Mouse (Mus musculus) stomach, postnatal 0 days (tissue): Measurements from ENCODE around the gene Cdca7. TPM values are rescaled to one million over a fixed set of nuclear protein-coding genes. Genes with fewer than 3 reads are reported as not detected.

Experiments
- ATAC-seq: fragments of 200-750 bp; cut with Nextera tagmentation; 2 replicates; pipeline ENCODE4 v1.8.0; 2017; ENCODE audit not compliant: low FRiP score, low TSS enrichment
- DNase-seq: peaks from one replicate; pipeline ENCODE4 v3.0.0-alpha.2; 2016; ENCODE audit warnings: low spot score
- H3K27ac ChIP-seq: fragments of 300-500 bp; sonication (generic); replicated peaks from 2 replicates; pipeline ENCODE4 v1.5.1; 2014; ENCODE audit warnings: mild to moderate bottlenecking, control low read depth
- H3K27me3 ChIP-seq: fragments of 300-500 bp; sonication (generic); 2 replicates; pipeline ENCODE4 v1.6.1; 2014; ENCODE audit warnings: low read length; ENCODE audit not compliant: control insufficient read depth, insufficient read depth
- H3K36me3 ChIP-seq: fragments of 300-500 bp; sonication (generic); 2 replicates; pipeline ENCODE4 v1.6.1; 2014; ENCODE audit warnings: low read length, mixed read lengths; ENCODE audit not compliant: control insufficient read depth, insufficient read depth
- H3K4me1 ChIP-seq: fragments of 300-500 bp; sonication (generic); replicated peaks from 2 replicates; pipeline ENCODE4 v1.6.1; 2014; ENCODE audit warnings: antibody characterized with exemption; ENCODE audit not compliant: control insufficient read depth, insufficient read depth
- H3K4me2 ChIP-seq: fragments of 300-500 bp; sonication (generic); replicated peaks from 2 replicates; pipeline ENCODE4 v1.6.1; 2014; ENCODE audit warnings: low read depth, mild to moderate bottlenecking, control low read depth, moderate library complexity
- H3K4me3 ChIP-seq: fragments of 300-500 bp; sonication (generic); 2 replicates; pipeline ENCODE4 v1.5.1; 2014; ENCODE audit warnings: low read depth, low read length, control low read depth
- H3K9ac ChIP-seq: fragments of 300-500 bp; sonication (generic); 2 replicates; pipeline ENCODE4 v1.6.1; 2014; ENCODE audit warnings: mild to moderate bottlenecking, low read length, control low read depth, mixed read lengths
- H3K9me3 ChIP-seq: fragments of 300-500 bp; sonication (generic); 2 replicates; pipeline ENCODE4 v1.6.1; 2016; ENCODE audit warnings: low read length; ENCODE audit not compliant: control insufficient read depth
- CTCF ChIP-seq: IDR thresholded peaks from 2 replicates; pipeline ENCODE4 v1.5.1; 2016; ENCODE audit warnings: antibody characterized with exemption, low read depth, mild to moderate bottlenecking, moderate library complexity
- EP300 ChIP-seq: optimal IDR thresholded peaks from 2 replicates; pipeline ENCODE3; 2016; ENCODE audit warnings: antibody characterized with exemption
- WGBS: fragments of 180-500 bp; shearing (Covaris S2); extraction: QIAGEN DNeasy Blood & Tissue Kit; methylation state at CpG from one replicate; pipeline ENCODE4 v1.1.7; 2014; 5-methylcytosine and 5-hydroxymethylcytosine counted together
- polyA plus RNA-seq: library from polyadenylated mRNA; unstranded; fragments of >200 nt; fragmentation: Nextera tagmentation; extraction: Ambion mirVana; gene quantifications from 2 replicates; pipeline ENCODE4 v1.2.1, GENCODE M21; 2015

The Cdca7 gene
- polyA plus RNA-seq, 1 experiment from 2014 or later = 42.7 TPM

GRCm38 (mm10) chr2:72443960-72444359 lies 32.0 kb upstream of the Cdca7 start:
- WGBS = 76% methylated on average over 3 of the region's 3 CpGs

GRCm38 (mm10) chr2:72446106-72446505 lies 29.9 kb upstream of the Cdca7 start:
- ATAC-seq (no peak), DNase-seq (no peak)
- WGBS = 85% methylated on average over 3 of the region's 3 CpGs
- Histone ChIP-seq H3K9ac (no peak overlapping the region), H3K4me1 (no peaks in the 10 kb centered on the region), H3K9me3 (no peaks in the 10 kb centered on the region), H3K4me3 (no peak overlapping the region), H3K4me2 (no peak overlapping the region), H3K27me3 (no peaks in the 10 kb centered on the region), H3K27ac (no peak overlapping the region), H3K36me3 (peaks cover 3% of the 10 kb centered on the region; the same call in 1 of the 2 replicates)
- TF ChIP-seq CTCF = no peak
- no peak for TF ChIP-seq EP300

More at GRCm38 (mm10) chr2:72443960-72444359, 32.0 kb upstream of the Cdca7 start:
- TF ChIP-seq EP300 = no peak
- no peak for TF ChIP-seq CTCF
- Histone ChIP-seq H3K27me3 (no peaks in the 10 kb centered on the region), H3K4me2 (no peak overlapping the region), H3K36me3 (peaks cover 3% of the 10 kb centered on the region; the same call in 1 of the 2 replicates), H3K4me3 (no peak overlapping the region), H3K4me1 (no peaks in the 10 kb centered on the region), H3K27ac (no peak overlapping the region), H3K9me3 (no peaks in the 10 kb centered on the region), H3K9ac (no peak overlapping the region)
- DNase-seq (no peak), ATAC-seq (no peak)

GRCm38 (mm10) chr2:72446615-72447014 lies 29.3 kb upstream of the Cdca7 start:
- H3K9me3 ChIP-seq = no peaks in the 10 kb centered on the region
- H3K27ac ChIP-seq = no peak overlapping the region
- no peak for ATAC-seq
- H3K4me3 ChIP-seq = no peak overlapping the region
- H3K4me2 ChIP-seq = no peak overlapping the region
- no peak overlapping the region for H3K9ac ChIP-seq
- no peaks in the 10 kb centered on the region for H3K27me3 ChIP-seq
- no peak for TF ChIP-seq EP300
- TF ChIP-seq CTCF = no peak
- DNase-seq = no peak
- no peaks in the 10 kb centered on the region for H3K4me1 ChIP-seq
- 26% methylated on average over 5 of the region's 5 CpGs for WGBS
- no peaks in the 10 kb centered on the region for H3K36me3 ChIP-seq

DNA sequence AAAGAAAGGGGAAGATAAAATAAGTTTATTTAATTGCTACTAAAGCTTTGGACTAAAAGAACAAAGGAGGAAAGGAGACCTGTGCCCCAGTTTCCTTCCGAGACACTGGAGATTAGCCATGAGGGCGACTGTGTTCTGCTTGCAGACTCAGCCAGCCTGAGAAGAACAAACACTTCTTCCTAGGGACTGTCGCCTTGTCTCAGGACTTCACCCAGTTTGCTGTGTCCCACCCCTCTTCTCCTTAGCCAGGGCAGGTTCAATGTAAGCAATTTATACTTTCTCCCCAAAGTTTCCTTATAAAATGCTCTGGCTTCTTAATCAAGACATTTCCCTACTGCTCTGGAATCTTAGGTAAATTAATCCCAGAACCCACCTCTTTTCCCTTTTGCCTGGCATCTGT lies 22.4 kb upstream of the Cdca7 start:
- Histone ChIP-seq H3K9me3 (no peaks in the 10 kb centered on the region), H3K27me3 (no peaks in the 10 kb centered on the region), H3K36me3 (no peaks in the 10 kb centered on the region), H3K9ac (no peak overlapping the region), H3K4me1 (no peaks in the 10 kb centered on the region), H3K27ac (no peak overlapping the region), H3K4me2 (no peak overlapping the region), H3K4me3 (no peak overlapping the region)
- TF ChIP-seq EP300 = no peak
- TF ChIP-seq CTCF = no peak
- no peak for DNase-seq
- 31% methylated on average over 3 of the region's 3 CpGs for WGBS
- no peak for ATAC-seq

- no peaks in the 10 kb centered on the region for H3K9me3 ChIP-seq
- no peak overlapping the region for H3K4me2 ChIP-seq
- no peak for DNase-seq
- TF ChIP-seq CTCF (no peak), EP300 (no peak)
- 61% methylated on average over 1 of the region's 1 CpGs for WGBS
- H3K27me3 ChIP-seq = no peaks in the 10 kb centered on the region
- no peaks in the 10 kb centered on the region for H3K36me3 ChIP-seq
- H3K4me3 ChIP-seq = no peak overlapping the region
- no peaks in the 10 kb centered on the region for H3K4me1 ChIP-seq
- H3K9ac ChIP-seq = no peak overlapping the region
- no peak overlapping the region for H3K27ac ChIP-seq
- no peak for ATAC-seq
Observed at GRCm38 (mm10) chr2:72456189-72456588, 19.8 kb upstream of the Cdca7 start.

- no peak overlapping the region for H3K27ac ChIP-seq
- H3K9ac ChIP-seq = no peak overlapping the region
- H3K4me3 ChIP-seq = no peak overlapping the region
- H3K36me3 ChIP-seq = no peaks in the 10 kb centered on the region
- no peaks in the 10 kb centered on the region for H3K9me3 ChIP-seq
- 58% methylated on average over 7 of the region's 7 CpGs for WGBS
- no peaks in the 10 kb centered on the region for H3K4me1 ChIP-seq
- H3K27me3 ChIP-seq = no peaks in the 10 kb centered on the region
- TF ChIP-seq EP300 (no peak), CTCF (no peak)
- ATAC-seq = no peak
- H3K4me2 ChIP-seq = no peak overlapping the region
- no peak for DNase-seq
Observed at GRCm38 (mm10) chr2:72464376-72465014, 11.5 kb upstream of the Cdca7 start.
